Mouse (Mus musculus) forebrain, embryonic 13.5 days (tissue): ENCODE data around the gene Acsl4. TPM values are rescaled to one million over a fixed set of nuclear protein-coding genes. Genes with fewer than 3 reads are reported as not detected.
A peak's percentile ranks its signal among the peaks of the same experiment; 100 is the strongest.

Experiments
- ATAC-seq: fragments of 200-750 bp; cut with Nextera tagmentation; 2 replicates; pipeline ENCODE4 v1.8.0; 2017
- H3K27ac ChIP-seq: fragments of 300-500 bp; sonication (generic); 2 replicates; pipeline ENCODE4 v1.5.1; 2015; ENCODE audit warnings: inconsistent platforms, mild to moderate bottlenecking, moderate library complexity
- H3K27me3 ChIP-seq: fragments of 300-500 bp; sonication (generic); 2 replicates; pipeline ENCODE4 v1.6.1; 2015; ENCODE audit warnings: mild to moderate bottlenecking, inconsistent platforms
- H3K36me3 ChIP-seq: fragments of 300-500 bp; sonication (generic); 2 replicates; pipeline ENCODE4 v1.6.1; 2015; ENCODE audit warnings: mild to moderate bottlenecking, inconsistent platforms; ENCODE audit not compliant: poor library complexity, severe bottlenecking
- H3K4me1 ChIP-seq: fragments of 300-500 bp; sonication (generic); 2 replicates; pipeline ENCODE4 v1.6.1; 2015; ENCODE audit warnings: inconsistent platforms
- H3K4me2 ChIP-seq: fragments of 300-500 bp; sonication (generic); 2 replicates; pipeline ENCODE4 v1.6.1; 2015; ENCODE audit warnings: inconsistent platforms, mild to moderate bottlenecking, moderate library complexity
- H3K4me3 ChIP-seq: fragments of 300-500 bp; sonication (generic); 2 replicates; pipeline ENCODE4 v1.5.1; 2015; ENCODE audit warnings: mild to moderate bottlenecking, inconsistent platforms
- H3K9ac ChIP-seq: fragments of 300-500 bp; sonication (generic); 2 replicates; pipeline ENCODE4 v1.6.1; 2015; ENCODE audit warnings: mild to moderate bottlenecking, inconsistent platforms
- H3K9me3 ChIP-seq: fragments of 300-500 bp; sonication (generic); replicated peaks from 2 replicates; pipeline ENCODE4 v1.6.1; 2016; ENCODE audit warnings: inconsistent platforms
- WGBS: fragments of 180-500 bp; shearing (Covaris S2); methylation state at CpG from one replicate; pipeline ENCODE4 v1.1.7; 2015; 5-methylcytosine and 5-hydroxymethylcytosine counted together
- polyA plus RNA-seq: library from polyadenylated mRNA; unstranded; fragments of >200 nt; fragmentation: Nextera tagmentation; extraction: Ambion mirVana; gene quantifications from 2 replicates; pipeline ENCODE4 v1.2.1, GENCODE M21; 2015

Acsl4 gene
- polyA plus RNA-seq, 1 experiment from 2014 or later = 11.7 TPM

GRCm38 (mm10) chrX:142388141-142388540 is 2.2 kb downstream of the Acsl4 start:
- no peaks in the 10 kb centered on the region for H3K27me3 ChIP-seq
- H3K27ac ChIP-seq = no peak overlapping the region
- no peak overlapping the region for H3K4me3 ChIP-seq
- no peak overlapping the region for H3K4me2 ChIP-seq
- H3K36me3 ChIP-seq = no peaks in the 10 kb centered on the region
- ATAC-seq = no peak
- peaks cover 7% of the 10 kb centered on the region for H3K4me1 ChIP-seq
- H3K9me3 ChIP-seq = no peaks in the 10 kb centered on the region
- WGBS = 83% methylated on average over 6 of the region's 6 CpGs
- no peak overlapping the region for H3K9ac ChIP-seq

- Histone ChIP-seq H3K4me3 (no peak overlapping the region), H3K4me1 (peaks cover 7% of the 10 kb centered on the region), H3K36me3 (no peaks in the 10 kb centered on the region), H3K27me3 (no peaks in the 10 kb centered on the region), H3K9me3 (no peaks in the 10 kb centered on the region), H3K9ac (no peak overlapping the region), H3K4me2 (no peak overlapping the region), H3K27ac (no peak overlapping the region)
- ATAC-seq = no peak
- WGBS = 94% methylated on average over 1 of the region's 1 CpGs
Measured at GRCm38 (mm10) chrX:142387634-142388033, 2.7 kb downstream of the Acsl4 start.

GRCm38 (mm10) chrX:142384918-142385317 is 5.4 kb downstream of the Acsl4 start:
- Histone ChIP-seq H3K4me3 (no peak overlapping the region), H3K4me1 (peaks cover 7% of the 10 kb centered on the region), H3K4me2 (no peak overlapping the region), H3K36me3 (no peaks in the 10 kb centered on the region), H3K27ac (no peak overlapping the region), H3K9me3 (no peaks in the 10 kb centered on the region), H3K9ac (no peak overlapping the region), H3K27me3 (no peaks in the 10 kb centered on the region)
- ATAC-seq = no peak
- WGBS = 87% methylated on average over 3 of the region's 3 CpGs

GRCm38 (mm10) chrX:142379894-142380293 is 10.4 kb downstream of the Acsl4 start:
- 86% methylated on average over 6 of the region's 6 CpGs for WGBS
- Histone ChIP-seq H3K4me1 (no peaks in the 10 kb centered on the region), H3K27ac (no peak overlapping the region), H3K9ac (no peak overlapping the region), H3K27me3 (no peaks in the 10 kb centered on the region), H3K4me3 (no peak overlapping the region), H3K36me3 (no peaks in the 10 kb centered on the region), H3K9me3 (no peaks in the 10 kb centered on the region), H3K4me2 (no peak overlapping the region)
- ATAC-seq = no peak

- Histone ChIP-seq H3K9ac (no peak overlapping the region), H3K4me1 (no peaks in the 10 kb centered on the region), H3K27me3 (no peaks in the 10 kb centered on the region), H3K4me2 (no peak overlapping the region), H3K4me3 (no peak overlapping the region), H3K36me3 (no peaks in the 10 kb centered on the region), H3K9me3 (no peaks in the 10 kb centered on the region), H3K27ac (no peak overlapping the region)
- WGBS = 90% methylated on average over 6 of the region's 6 CpGs
- ATAC-seq = no peak
Measured at GRCm38 (mm10) chrX:142378048-142378447, 12.3 kb downstream of the Acsl4 start.

GRCm38 (mm10) chrX:142377358-142377757 is 13.0 kb downstream of the Acsl4 start:
- Histone ChIP-seq H3K27me3 (no peaks in the 10 kb centered on the region), H3K4me1 (no peaks in the 10 kb centered on the region), H3K27ac (no peak overlapping the region), H3K4me2 (no peak overlapping the region), H3K9me3 (no peaks in the 10 kb centered on the region), H3K9ac (no peak overlapping the region), H3K4me3 (no peak overlapping the region), H3K36me3 (no peaks in the 10 kb centered on the region)
- WGBS = 87% methylated on average over 3 of the region's 3 CpGs
- no peak for ATAC-seq

GRCm38 (mm10) chrX:142376747-142377146 is 13.6 kb downstream of the Acsl4 start:
- ATAC-seq = no peak
- H3K27me3 ChIP-seq = no peaks in the 10 kb centered on the region

GRCm38 (mm10) chrX:142375519-142375918 is 14.8 kb downstream of the Acsl4 start:
- no peak for ATAC-seq
- 92% methylated on average over 4 of the region's 4 CpGs for WGBS
- no peak overlapping the region for H3K27ac ChIP-seq

More at GRCm38 (mm10) chrX:142376747-142377146, 13.6 kb downstream of the Acsl4 start:
- Histone ChIP-seq H3K4me1 (no peaks in the 10 kb centered on the region), H3K4me3 (no peak overlapping the region), H3K9ac (no peak overlapping the region), H3K4me2 (no peak overlapping the region), H3K36me3 (no peaks in the 10 kb centered on the region), H3K9me3 (no peaks in the 10 kb centered on the region), H3K27ac (no peak overlapping the region)
- 78% methylated on average over 3 of the region's 3 CpGs for WGBS

GRCm38 (mm10) chrX:142372393-142372792 is 17.9 kb downstream of the Acsl4 start:
- H3K4me1 ChIP-seq = no peaks in the 10 kb centered on the region
- H3K36me3 ChIP-seq = no peaks in the 10 kb centered on the region
- H3K9ac ChIP-seq = no peak overlapping the region
- H3K4me3 ChIP-seq = no peak overlapping the region
- 0 out of 2 replicates have a peak, but pooled peaks have one; percentile 36 for ATAC-seq
- H3K4me2 ChIP-seq = no peak overlapping the region
- H3K27me3 ChIP-seq = no peaks in the 10 kb centered on the region
- WGBS = 21% methylated on average over 3 of the region's 3 CpGs
- H3K9me3 ChIP-seq = no peaks in the 10 kb centered on the region
- H3K27ac ChIP-seq = no peak overlapping the region

More at GRCm38 (mm10) chrX:142375519-142375918, 14.8 kb downstream of the Acsl4 start:
- Histone ChIP-seq H3K4me1 (no peaks in the 10 kb centered on the region), H3K4me2 (no peak overlapping the region), H3K4me3 (no peak overlapping the region), H3K36me3 (no peaks in the 10 kb centered on the region), H3K9me3 (no peaks in the 10 kb centered on the region), H3K9ac (no peak overlapping the region), H3K27me3 (no peaks in the 10 kb centered on the region)

GRCm38 (mm10) chrX:142369935-142370334 is 20.4 kb downstream of the Acsl4 start:
- no peak overlapping the region for H3K9ac ChIP-seq
- H3K4me1 ChIP-seq = no peaks in the 10 kb centered on the region
- no peak overlapping the region for H3K27ac ChIP-seq
- no peaks in the 10 kb centered on the region for H3K27me3 ChIP-seq
- no peak for ATAC-seq
- 85% methylated on average over 7 of the region's 7 CpGs for WGBS
- no peaks in the 10 kb centered on the region for H3K36me3 ChIP-seq
- no peak overlapping the region for H3K4me3 ChIP-seq
- H3K4me2 ChIP-seq = no peak overlapping the region
- no peaks in the 10 kb centered on the region for H3K9me3 ChIP-seq

GRCm38 (mm10) chrX:142363882-142364281 is 26.5 kb downstream of the Acsl4 start:
- Histone ChIP-seq H3K27me3 (no peaks in the 10 kb centered on the region), H3K4me1 (no peaks in the 10 kb centered on the region), H3K27ac (no peak overlapping the region), H3K9ac (no peak overlapping the region), H3K4me3 (no peak overlapping the region), H3K4me2 (no peak overlapping the region), H3K36me3 (no peaks in the 10 kb centered on the region), H3K9me3 (no peaks in the 10 kb centered on the region)
- 79% methylated on average over 1 of the region's 1 CpGs for WGBS
- ATAC-seq = no peak

GRCm38 (mm10) chrX:142359031-142359430 is 31.3 kb downstream of the Acsl4 start:
- Histone ChIP-seq H3K36me3 (no peaks in the 10 kb centered on the region), H3K27me3 (no peaks in the 10 kb centered on the region), H3K4me3 (no peak overlapping the region), H3K4me1 (no peaks in the 10 kb centered on the region), H3K27ac (no peak overlapping the region), H3K4me2 (no peak overlapping the region), H3K9ac (no peak overlapping the region), H3K9me3 (no peaks in the 10 kb centered on the region)
- no peak for ATAC-seq
- WGBS = 87% methylated on average over 7 of the region's 7 CpGs

- Histone ChIP-seq H3K4me3 (no peak overlapping the region), H3K9ac (no peak overlapping the region), H3K4me1 (no peaks in the 10 kb centered on the region), H3K36me3 (no peaks in the 10 kb centered on the region), H3K4me2 (no peak overlapping the region), H3K27me3 (no peaks in the 10 kb centered on the region), H3K27ac (no peak overlapping the region), H3K9me3 (no peaks in the 10 kb centered on the region)
- 82% methylated on average over 5 of the region's 5 CpGs for WGBS
- ATAC-seq = no peak
Measured at GRCm38 (mm10) chrX:142358427-142358826, 31.9 kb downstream of the Acsl4 start.
